Mouse (Mus musculus) T-helper 1 cell (primary cell): ENCODE results near the gene Banp.

ENCODE experiments used
- in situ Hi-C: fragments of 300-600 bp; cut with MboI, MseI; formaldehyde crosslinking; loops from one replicate; pipeline ENCODE4 v1.15.1; 2025; ENCODE audit warnings: high pct_unique_total_duplicates

The Banp gene

DNA sequence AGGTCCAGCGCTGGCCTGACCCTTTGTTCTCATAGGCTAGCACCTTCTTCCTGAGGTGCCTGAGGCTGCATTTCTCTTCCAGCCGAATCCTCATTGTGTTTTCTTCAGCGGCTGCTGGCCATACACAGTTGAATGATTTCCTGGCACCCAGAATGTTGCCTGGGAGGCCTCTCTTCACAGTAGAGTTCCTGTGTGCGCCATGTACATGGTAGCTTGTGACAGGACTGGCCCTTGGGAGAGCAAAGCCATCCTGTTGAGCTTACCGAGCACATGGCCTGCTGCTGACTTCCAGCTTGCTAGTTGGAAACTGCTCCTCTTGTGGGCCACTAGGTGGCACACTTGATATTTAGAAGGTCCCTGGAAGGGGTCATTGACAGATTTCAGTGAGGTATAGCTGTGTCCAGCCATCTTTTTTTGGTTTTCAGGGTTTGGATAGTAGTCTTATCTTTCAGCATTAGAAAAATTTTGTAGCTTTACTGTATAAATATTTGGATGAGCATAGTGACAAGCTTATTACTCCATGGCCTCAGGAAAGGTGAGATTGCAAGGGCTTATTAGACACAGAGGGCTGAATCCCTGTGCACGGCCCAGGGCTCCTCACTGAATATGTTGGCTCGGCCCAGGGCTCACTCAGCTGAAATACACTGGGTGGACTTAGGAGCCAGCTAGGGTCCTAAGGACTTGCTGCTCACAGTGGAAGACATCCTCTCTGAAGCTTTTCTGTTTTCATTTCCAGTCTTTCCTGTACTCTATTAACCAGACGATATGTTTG is 28.5 kb downstream of the Banp start:
- in situ Hi-C loops, result no loop called here

DNA sequence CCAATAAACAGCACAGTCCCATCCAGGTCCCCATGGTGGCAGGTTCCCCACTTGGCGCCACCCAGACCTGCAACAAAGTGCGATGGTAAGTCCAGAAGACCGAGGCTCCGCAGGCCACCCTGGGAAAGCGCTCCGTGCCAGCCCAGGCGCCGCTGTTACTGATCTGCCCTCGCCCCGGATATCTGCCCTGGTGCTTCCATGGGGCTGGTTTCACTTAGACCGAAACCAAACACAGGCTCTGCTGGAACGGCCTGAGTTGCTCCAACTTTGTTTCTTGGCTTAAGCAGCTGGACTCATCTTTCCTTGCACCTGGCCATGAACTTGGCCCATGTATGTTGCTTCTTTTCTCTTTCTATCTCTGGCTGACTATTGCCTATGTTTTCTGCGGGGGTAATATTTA is 29.1 kb downstream of the Banp start:
- in situ Hi-C loops, result no loop called here

DNA sequence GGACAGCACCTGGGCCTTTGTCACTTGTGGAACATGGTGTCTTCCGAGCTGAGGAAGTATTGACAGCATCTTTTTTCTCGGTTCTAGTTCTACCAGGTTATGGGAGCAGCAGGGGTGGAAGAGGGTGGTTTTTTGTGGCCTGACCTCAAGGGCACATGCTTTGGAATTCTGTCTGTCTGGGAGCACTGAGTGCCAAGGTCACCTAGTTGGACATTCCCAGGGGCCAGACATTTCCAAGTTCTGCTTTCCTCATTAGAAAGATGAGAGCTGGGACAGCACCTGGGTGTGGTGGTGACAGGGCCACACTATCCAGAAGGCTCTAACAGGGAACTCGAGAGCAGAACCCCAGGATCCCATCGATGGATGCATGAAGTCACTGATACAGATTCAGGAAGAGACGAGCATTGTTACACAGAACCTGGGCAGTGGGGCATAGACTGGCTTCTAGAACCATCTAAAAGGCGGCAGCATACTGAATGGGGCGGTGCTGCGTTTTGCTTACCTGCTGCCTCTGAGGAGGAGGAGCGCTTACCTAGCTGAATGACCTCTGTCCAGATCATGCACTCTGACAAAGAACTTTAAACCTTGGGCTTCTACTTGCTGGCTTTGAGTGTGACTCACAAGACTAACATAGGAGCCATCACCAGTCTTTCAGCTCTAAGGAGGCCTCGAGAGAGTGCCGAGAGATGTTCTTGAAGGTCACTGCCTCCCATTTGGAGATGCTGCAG is 31.4 kb downstream of the Banp start:
- in situ Hi-C loops, result no loop called here

DNA sequence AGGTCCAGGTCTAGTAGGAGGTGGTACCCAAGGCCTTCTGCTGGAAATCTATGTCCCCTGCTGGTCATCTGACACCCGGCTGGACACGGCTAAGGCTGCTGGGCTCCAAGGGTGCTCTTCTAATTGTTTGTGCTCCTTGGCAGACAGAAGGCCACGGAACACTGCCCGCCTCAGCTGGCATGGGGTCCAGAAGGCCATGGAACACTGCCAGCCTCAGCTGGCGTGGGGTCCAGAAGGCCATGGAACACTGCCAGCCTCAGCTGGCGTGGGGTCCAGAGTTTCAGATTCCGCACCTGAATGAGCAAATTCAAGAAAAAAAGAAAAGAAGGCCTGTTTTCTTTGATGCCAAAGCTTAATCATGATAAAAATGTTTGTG is 32.0 kb downstream of the Banp start:
- in situ Hi-C loops, result no loop called here

DNA sequence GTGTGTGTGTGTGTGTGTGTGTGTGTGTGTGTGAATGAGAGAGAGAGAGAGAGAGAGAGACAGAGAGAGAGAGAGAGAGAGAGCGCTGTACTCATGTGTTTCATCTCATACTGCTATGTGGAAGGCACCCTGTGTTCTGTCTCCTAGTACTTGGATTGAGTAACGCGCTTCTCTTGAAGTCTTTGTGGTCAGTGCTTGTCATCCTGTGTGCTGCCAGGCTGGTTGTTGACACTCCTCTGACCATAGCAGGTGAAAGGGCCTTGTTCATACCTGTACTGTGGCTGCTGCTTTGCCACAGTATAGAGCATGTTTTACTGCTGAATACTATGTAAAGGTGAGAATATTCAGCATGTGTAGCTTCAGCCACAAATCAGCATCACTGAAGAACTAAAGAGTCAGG is 36.1 kb downstream of the Banp start:
- in situ Hi-C loops, result loop anchor here (5.0 kb wide), 1 partner anchor 267 kb away; no protein-coding TSS in a partner anchor

DNA sequence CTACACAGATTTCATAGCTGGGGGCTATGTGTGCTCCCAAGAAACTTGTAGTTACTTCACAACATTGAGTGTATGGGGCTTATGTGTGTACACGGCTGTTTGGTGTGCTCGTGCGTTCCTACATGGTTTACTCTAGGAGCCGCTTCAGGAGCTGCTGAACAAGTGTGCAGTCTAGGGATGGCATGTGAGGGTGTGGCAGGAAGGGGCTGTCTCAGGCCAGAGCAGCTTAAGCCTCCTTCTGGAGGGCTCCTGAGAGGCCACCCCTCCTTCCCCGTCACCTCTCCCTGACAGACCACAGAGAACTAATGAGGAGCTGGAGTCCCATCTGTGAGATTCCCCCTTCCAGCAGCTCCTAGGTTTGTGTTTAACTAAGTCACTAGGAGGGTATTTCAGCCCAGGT is 38.3 kb downstream of the Banp start:
- in situ Hi-C loops, result loop anchor here (5.0 kb wide), 1 partner anchor 264 kb away; no protein-coding TSS in a partner anchor

DNA sequence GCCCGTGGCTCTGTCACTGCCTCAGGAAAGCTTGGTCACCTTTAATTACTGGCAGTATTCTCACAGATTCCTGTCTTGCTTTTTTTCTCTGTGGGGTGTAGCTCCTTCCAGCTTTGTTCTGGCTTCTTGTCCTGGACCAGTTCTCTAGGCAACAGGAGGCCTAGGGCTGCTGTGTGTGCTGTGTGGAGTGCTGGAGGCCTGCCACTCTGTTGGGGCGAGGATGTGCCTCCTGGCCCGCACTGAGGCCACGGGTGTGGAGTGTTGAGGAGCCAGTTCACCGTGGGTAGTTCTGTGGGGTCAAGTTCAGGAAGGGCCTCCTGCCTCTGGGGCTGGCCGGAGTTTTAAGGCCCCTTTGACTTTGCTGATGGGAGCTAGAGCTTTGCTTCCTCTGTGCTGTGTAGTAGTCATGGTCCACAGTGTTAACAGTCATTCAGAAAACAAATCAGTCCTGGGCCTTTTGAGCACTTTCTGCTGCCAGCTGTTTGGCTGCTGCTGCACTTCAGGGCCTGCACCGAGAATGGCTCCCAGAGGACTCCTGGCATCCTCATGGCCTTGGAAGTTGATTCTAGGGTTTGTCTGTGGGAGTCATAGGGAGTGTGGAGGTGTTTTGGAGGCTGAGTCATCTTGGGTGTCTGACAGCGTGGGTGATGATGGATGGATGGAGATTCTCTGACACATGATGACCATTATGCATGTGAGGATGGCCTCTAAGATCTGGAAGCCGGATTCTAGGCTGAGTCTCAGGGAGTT is 41.1 kb downstream of the Banp start:
- in situ Hi-C loops, result loop anchor here (10.0 kb wide), 1 partner anchor 624 kb away; the partner anchor contains the start of genes Galns and Trappc2l

DNA sequence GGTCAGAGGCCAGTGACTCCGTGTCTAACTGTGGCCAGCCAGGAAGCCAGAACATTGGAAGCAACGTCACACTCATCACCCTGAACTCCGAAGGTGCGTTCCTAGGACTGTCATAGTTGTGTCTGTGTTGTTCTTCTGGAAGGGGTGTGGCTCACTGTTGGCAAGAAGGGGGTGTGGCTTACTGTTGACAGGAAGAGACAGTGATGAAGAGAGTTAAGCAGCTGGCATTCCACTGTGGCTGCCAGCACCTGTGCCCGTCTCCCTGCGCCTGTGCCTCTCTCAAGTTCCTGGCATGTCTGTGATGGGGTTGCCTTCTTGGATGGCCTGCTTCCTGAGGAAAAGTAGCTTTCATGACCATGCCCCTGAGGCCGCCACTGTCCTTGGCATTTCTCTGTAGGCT is 42.1 kb downstream of the Banp start:
- in situ Hi-C loops, result loop anchor here (10.0 kb wide), 1 partner anchor 623 kb away; the partner anchor contains the start of genes Galns and Trappc2l

DNA sequence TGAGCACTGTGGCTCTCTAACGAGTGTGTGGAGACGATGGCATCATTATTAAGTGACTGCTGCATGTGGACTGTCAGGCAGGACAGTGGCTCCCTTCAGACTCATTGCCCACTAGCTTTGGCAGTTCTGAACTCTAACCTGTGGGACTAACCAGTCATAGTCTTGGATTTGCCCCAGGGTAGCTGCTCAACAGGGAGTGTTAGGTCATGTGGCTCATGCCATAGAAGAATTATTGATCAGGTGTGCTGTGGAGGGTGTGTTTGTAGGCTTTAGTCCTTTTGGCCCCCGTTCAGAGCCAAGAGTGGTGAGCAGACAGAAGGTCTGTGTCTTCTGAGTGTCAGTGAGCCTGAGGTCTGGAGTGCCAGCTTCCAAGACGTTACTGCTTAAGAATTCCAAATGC is 43.4 kb downstream of the Banp start:
- in situ Hi-C loops, result loop anchor here (10.0 kb wide), 1 partner anchor 622 kb away; the partner anchor contains the start of genes Galns and Trappc2l

DNA sequence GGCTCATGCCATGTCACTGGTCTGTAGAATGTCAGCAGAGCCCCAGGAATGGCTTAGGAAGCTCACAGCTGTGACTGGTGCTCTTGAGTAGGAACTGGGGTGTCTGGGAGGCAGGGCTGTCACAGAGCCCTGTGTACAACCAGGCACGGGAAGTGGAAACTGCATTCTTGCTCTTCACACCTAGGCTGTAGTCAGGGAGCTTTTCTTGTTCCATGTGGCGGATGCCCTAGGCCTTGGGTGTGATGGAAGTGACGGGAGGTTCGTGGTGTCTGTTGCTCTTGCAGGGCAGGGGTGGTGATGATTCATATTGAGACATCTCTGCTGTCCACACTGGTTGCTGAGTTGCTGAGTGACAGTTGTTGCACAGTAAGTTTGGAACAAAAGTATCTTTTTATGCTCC is 45.6 kb downstream of the Banp start:
- in situ Hi-C loops, result loop anchor here (10.0 kb wide), 1 partner anchor 620 kb away; the partner anchor contains the start of genes Galns and Trappc2l

DNA sequence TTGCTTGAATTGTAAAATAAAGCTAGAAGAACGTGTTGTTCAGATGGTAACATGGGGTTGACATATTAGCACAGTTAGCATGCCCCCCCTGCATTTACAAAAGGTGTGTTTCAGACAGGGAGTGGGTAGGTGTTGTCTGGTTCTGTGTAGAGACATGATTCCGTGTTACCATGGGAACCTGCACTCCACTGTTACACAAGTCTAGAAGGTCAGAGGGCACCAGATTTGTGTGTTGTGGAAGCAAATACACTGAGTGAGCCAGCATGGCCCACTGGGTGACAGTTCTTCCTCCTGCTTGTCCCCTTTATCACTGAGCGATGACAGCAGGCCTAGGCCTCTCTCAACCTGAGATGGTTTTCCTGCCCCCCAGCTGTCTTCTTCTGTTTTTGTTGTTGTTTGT is 46.3 kb downstream of the Banp start:
- in situ Hi-C loops, result loop anchor here (10.0 kb wide), 1 partner anchor 619 kb away; the partner anchor contains the start of genes Galns and Trappc2l

DNA sequence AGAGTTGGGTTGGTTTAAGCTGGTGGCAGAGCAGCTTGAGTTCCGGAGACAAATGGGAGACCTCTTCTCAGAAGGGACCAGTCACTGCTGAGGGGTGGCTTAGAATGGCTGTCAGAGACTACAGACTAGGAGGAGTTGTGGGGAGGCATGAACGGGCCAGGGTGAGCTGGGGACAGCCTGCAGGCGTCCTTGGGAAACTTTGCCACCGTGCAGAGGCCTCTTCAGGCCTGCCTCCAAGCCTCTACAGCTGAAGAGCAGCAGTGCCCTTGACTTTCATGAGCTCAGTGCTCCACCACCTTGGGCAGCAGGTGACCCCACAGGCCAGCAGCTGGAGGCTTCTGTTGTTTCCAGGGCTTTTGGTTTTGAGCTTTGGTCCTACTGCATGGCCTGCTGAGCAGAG is 49.1 kb downstream of the Banp start:
- in situ Hi-C loops, result loop anchor here (10.0 kb wide), 1 partner anchor 616 kb away; the partner anchor contains the start of genes Galns and Trappc2l

DNA sequence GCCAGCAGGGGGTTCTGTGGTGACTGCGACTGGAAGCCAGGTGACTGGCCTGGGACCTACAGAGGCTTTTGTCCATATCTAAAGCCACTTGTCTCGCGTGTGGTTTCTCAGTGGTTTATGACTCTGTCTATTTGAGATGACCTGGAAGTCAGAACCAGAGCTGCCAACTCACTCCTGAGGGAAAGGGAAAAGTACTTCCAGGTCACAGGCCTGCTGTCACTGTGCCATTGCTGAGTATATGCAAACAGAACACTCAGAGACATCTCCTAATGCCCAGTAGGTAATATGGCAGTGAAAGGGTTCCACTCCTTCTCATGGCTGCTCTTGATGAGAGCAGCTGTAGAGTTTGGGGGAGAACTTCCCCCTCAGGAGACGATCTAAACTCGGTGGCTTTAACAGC is 49.7 kb downstream of the Banp start:
- in situ Hi-C loops, result loop anchor here (10.0 kb wide), 1 partner anchor 616 kb away; the partner anchor contains the start of genes Galns and Trappc2l

DNA sequence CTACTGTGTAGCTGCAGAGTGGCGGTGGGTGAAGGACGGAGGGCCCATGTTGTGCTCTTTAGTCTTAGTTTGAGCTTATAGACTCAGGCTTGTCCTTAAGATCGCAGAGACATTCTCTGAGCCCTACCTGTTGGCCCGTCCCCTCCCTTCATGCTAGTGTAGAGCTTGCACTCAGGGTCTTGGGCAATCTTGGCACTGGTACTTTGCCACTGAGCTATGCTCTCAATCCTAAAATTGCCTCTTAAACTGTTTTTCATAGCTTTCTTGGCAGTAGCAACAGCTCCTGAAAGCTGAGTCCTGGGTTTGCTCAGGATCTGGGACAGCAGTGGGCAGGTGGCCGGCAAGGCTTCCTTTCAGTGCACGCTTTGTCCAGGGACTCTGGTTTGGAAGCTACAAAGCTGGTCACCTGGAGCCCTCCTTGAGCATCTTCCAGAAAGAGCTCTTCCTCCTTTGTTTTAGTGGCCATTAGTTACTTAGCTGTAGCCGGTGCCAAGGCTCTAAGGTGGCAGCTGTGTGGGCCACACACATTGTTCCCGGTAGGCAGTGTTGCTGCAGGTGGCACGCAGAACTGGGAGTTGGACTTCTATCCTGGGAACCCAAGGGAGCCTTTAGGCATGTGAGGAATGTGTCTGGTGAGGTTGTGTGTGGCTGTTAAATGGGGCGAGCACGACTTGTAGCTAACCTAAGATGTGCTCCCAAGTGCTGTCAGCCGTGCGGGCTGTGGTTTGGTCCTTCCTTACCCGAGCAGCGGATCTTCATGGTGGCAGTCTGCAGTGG is 52.0 kb downstream of the Banp start:
- in situ Hi-C loops, result no loop called here

DNA sequence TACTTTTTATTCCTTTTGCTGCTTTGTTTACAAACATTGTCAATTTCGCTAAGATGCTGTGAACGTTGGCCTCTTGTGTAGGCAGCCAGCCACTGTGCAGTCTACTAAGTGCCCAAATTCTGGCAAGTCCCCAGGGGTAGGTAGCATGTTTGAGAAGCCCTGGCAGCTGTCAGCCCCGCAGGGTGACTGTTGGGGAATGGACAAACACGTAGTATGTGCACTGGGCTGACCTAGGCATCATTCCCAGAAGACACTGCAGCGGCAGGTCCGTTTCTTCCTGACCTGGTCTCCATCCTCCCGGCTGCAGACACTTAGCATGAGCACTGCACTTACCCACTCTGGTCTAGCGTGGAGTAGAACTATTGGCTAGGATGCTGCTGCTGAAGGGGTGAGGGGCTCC is 54.1 kb downstream of the Banp start:
- in situ Hi-C loops, result no loop called here

DNA sequence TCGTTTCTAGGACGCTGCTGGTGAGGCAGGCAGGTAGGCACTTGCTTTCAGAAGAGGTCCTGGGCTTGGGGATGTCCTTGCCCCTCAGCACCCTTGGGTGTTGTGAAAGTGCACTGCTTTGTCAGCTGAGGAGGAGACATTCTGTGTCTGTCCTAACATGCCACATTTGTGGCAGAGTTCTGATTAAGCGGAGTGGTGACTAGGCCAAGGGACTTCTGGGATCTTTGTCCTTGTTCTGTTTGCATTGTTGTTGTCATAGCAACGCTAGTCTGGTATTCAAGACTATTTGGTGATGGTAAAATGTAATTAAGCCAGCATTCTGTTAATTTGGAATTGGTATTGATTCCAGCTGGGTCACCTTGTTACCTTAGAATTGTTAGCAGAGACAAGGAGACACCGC is 54.6 kb downstream of the Banp start:
- in situ Hi-C loops, result no loop called here

DNA sequence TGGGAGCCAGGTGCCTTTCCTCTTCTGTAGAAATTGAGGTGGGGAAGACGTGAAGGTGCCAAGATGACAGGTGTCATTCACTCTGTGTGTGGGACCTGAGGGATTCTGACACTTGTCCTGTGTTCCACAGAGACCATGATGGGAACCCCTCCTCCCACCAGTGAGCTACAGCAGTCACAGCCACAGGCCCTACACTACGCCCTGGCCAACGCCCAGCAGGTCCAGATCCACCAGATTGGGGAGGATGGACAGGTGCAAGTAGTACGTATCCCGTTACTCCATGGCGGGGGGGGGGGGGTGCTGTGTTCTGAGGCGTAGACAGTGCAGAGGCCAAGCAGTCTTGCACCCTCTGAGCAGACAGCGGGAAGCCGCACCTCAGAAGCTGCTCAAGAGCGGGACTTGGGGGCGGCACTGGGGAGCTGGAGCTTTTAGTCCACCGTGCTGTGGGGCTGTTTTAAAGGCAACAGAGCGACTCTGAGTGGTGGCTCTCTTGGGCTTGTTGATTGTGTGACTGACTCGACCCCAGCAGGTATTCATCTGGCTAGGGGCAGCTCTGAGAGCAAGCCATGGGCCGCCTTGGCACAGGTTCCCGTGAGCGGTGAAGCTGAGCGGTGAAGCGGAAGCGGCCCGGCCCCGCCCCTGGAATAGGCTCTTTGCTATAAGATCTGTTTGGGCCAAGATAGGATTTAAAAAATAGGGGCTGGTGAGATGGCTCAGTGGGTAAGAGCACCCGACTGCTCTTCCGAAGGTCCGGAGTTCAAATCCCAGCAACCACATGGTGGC is 56.1 kb downstream of the Banp start:
- in situ Hi-C loops, result no loop called here

DNA sequence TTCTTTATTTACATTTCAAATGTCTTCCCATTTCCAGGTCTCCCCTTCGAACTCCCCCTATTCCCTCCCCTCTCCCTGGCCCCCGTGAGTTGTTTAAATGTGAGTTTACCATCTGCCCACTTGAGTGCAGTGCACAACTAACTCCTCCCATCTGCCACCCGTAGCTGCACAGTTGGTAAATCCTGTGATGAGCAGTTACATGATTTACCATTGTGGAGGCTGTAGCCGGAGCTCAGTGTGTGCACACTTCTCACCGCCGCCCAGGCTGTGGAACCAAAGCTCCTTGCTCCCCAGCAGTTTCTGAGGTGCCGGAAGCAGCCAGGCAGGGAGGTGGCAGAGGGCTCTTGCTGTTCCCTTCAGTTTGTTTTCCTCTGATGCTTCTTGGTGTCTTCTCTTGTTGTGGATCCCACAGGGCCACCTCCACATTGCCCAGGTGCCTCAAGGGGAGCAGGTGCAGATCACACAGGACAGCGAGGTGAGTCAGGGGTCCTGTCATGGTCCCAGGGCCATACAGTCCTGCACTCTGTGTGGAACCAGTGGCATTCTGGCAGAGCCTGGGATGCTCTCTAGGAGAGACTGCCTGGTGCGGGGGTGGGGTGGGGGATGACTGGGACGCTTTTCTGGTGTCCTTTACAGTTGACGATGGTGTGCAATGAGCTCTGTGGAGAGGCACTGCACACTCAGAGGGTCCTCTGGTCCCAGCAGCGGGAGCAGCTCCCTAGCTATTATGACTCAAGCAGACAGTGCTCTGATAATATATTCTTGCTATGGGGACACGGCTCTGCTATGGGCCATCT is 57.3 kb downstream of the Banp start:
- in situ Hi-C loops, result no loop called here

DNA sequence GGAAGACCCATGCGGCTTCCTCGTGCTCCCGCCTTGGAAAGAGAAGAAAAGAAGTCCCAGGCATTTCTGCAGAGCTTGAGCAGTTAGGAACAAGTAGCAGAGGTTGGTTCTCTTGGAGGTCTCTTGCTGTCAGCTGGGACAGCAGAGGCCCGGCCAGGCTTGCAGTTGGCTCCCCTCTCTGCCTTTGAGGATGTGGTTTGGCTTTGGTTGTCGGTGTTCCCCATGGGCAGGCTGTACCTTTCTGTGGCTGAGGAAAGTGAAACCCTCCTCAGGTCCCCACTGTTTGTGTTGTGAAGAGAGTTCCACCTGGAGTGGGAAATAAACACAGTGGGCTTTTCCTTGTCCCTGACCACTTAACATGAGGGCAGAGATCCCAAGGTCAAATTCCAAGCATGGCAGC is 58.8 kb downstream of the Banp start:
- in situ Hi-C loops, result no loop called here
